Mouse (Mus musculus) lung, embryonic 16.5 days (tissue): ENCODE measurements at regions not wholly inside any gene's neighbourhood (a gene's known extent, or its start where the extent isn't known, plus 50 kb on each side); places are given as distances from the start of the nearest gene placed in this dataset.

Experiments
- ATAC-seq: fragments of 200-750 bp; cut with Nextera tagmentation; 2 replicates; pipeline ENCODE4 v1.8.0; 2017; ENCODE audit warnings: low read depth, mild to moderate bottlenecking, moderate library complexity
- H3K27ac ChIP-seq: fragments of 300-500 bp; sonication (generic); 2 replicates; pipeline ENCODE4 v1.5.1; 2014; ENCODE audit warnings: mild to moderate bottlenecking, control low read depth, low read length
- H3K27me3 ChIP-seq: fragments of 300-500 bp; sonication (generic); 2 replicates; pipeline ENCODE4 v1.6.1; 2014; ENCODE audit warnings: low read depth, low read length, mixed read lengths; ENCODE audit not compliant: control insufficient read depth, insufficient read depth
- H3K36me3 ChIP-seq: fragments of 300-500 bp; sonication (generic); 2 replicates; pipeline ENCODE4 v1.6.1; 2014; ENCODE audit warnings: low read length; ENCODE audit not compliant: control insufficient read depth, insufficient read depth
- H3K4me1 ChIP-seq: fragments of 300-500 bp; sonication (generic); replicated peaks from 2 replicates; pipeline ENCODE4 v1.6.1; 2014; ENCODE audit warnings: low read length, mixed read lengths; ENCODE audit not compliant: control insufficient read depth, insufficient read depth
- H3K4me2 ChIP-seq: fragments of 300-500 bp; sonication (generic); 2 replicates; pipeline ENCODE4 v1.6.1; 2014; ENCODE audit warnings: low read depth, low read length, control low read depth
- H3K4me3 ChIP-seq: fragments of 300-500 bp; sonication (generic); 2 replicates; pipeline ENCODE4 v1.5.1; 2014; ENCODE audit warnings: mild to moderate bottlenecking, low read length, control low read depth
- H3K9ac ChIP-seq: fragments of 300-500 bp; sonication (generic); 2 replicates; pipeline ENCODE4 v1.6.1; 2014; ENCODE audit warnings: low read length, control low read depth
- H3K9me3 ChIP-seq: fragments of 300-500 bp; sonication (generic); 2 replicates; pipeline ENCODE4 v1.6.1; 2016; ENCODE audit warnings: low read length; ENCODE audit not compliant: control insufficient read depth
- WGBS: fragments of 180-500 bp; shearing (Covaris S2); extraction: QIAGEN DNeasy Blood & Tissue Kit; methylation state at CpG from one replicate; pipeline ENCODE4 v1.1.7; 2014; 5-methylcytosine and 5-hydroxymethylcytosine counted together

DNA sequence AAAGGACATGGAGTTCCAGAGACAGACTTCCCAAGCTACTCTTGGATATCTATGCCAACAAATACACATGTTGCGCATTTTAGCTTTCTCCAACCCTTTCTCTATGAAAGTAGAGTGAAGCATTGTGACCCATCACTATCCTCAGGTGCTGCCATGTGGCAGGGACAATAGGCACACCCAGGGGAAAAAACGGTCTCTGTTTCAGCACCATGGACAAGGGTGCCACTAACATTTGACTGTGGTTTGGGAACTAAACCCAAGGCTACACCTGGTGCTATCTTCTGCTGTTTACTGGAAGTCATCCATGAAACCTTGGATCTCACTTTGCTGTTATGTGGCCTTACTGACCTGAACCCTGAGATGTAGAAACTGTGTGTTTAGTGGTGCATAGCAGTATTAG lies 73.5 kb upstream of the Kcna3 start:
- Histone ChIP-seq H3K27ac (no peak overlapping the region), H3K36me3 (no peaks in the 10 kb centered on the region), H3K27me3 (no peaks in the 10 kb centered on the region), H3K4me3 (no peak overlapping the region), H3K4me2 (no peak overlapping the region), H3K9ac (no peak overlapping the region), H3K4me1 (no peaks in the 10 kb centered on the region), H3K9me3 (no peaks in the 10 kb centered on the region)
- 47% methylated on average over 2 of the region's 2 CpGs for WGBS
- no peak for ATAC-seq

DNA sequence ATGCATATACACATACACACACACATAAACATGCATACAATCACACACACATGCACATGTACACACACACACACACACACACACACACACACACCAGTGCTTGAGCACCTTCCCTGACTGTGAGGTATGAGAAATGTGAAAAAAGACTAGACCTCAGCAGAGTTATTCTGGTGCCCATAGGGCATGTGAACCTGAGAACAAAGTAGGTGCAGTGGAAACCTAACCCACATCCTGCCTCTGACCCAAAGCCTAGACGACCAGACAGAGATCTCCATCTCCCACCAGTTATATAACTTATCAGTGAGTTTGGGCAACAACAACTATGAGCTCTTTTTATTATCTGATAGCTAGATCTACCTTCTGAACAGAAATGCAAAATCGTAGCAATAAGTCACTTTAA lies 69.8 kb upstream of the Kcna3 start:
- no peak overlapping the region for H3K27ac ChIP-seq
- no peak overlapping the region for H3K4me3 ChIP-seq
- 52% methylated on average over 2 of the region's 2 CpGs for WGBS
- no peaks in the 10 kb centered on the region for H3K4me1 ChIP-seq
- H3K36me3 ChIP-seq: no peaks in the 10 kb centered on the region
- H3K4me2 ChIP-seq: no peak overlapping the region
- no peak overlapping the region for H3K9ac ChIP-seq
- H3K27me3 ChIP-seq: no peaks in the 10 kb centered on the region
- ATAC-seq: no peak
- H3K9me3 ChIP-seq: no peaks in the 10 kb centered on the region

GRCm38 (mm10) chr3:106967479-106967878 lies 68.5 kb upstream of the Kcna3 start:
- no peaks in the 10 kb centered on the region for H3K36me3 ChIP-seq
- 93% methylated on average over 1 of the region's 1 CpGs for WGBS
- no peaks in the 10 kb centered on the region for H3K27me3 ChIP-seq
- no peak for ATAC-seq
- no peak overlapping the region for H3K4me3 ChIP-seq
- H3K4me2 ChIP-seq: no peak overlapping the region
- no peaks in the 10 kb centered on the region for H3K4me1 ChIP-seq
- no peaks in the 10 kb centered on the region for H3K9me3 ChIP-seq
- no peak overlapping the region for H3K9ac ChIP-seq
- no peak overlapping the region for H3K27ac ChIP-seq

- no peaks in the 10 kb centered on the region for H3K27me3 ChIP-seq
- no peak overlapping the region for H3K4me3 ChIP-seq
- H3K9me3 ChIP-seq: no peaks in the 10 kb centered on the region
- H3K4me1 ChIP-seq: no peaks in the 10 kb centered on the region
- H3K27ac ChIP-seq: no peak overlapping the region
- no peak for ATAC-seq
- H3K9ac ChIP-seq: no peak overlapping the region
- no peak overlapping the region for H3K4me2 ChIP-seq
- H3K36me3 ChIP-seq: no peaks in the 10 kb centered on the region
- WGBS: 62% methylated on average over 6 of the region's 6 CpGs
These were observed 61.7 kb upstream of the Kcna3 start for GRCm38 (mm10) chr3:106974114-106974789.

DNA sequence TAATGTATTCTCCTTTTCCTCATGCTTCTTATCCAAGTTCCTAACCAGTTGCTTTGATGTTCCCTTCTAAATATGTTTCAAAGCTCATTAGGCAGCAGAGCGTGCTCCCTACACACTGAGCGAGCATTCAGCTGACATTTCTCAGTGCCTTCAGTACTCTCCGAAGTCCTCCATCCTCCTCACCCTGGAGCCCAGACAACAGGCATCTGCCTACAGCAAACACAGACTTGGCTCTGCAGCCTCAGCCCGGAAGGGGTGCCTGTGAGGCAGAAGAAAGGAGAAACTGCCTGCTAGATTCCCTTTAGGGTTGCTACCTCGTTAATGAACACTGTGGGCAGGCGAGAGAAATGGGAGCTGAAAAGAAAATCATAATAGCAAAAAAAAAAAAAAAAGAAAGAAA lies 57.2 kb upstream of the Kcna3 start:
- Histone ChIP-seq H3K27me3 (no peaks in the 10 kb centered on the region), H3K9me3 (no peaks in the 10 kb centered on the region), H3K36me3 (no peaks in the 10 kb centered on the region), H3K4me3 (no peak overlapping the region), H3K27ac (no peak overlapping the region), H3K4me2 (no peak overlapping the region), H3K9ac (no peak overlapping the region), H3K4me1 (no peaks in the 10 kb centered on the region)
- WGBS: 64% methylated on average over 6 of the region's 6 CpGs
- ATAC-seq: no peak

- H3K36me3 ChIP-seq: no peaks in the 10 kb centered on the region
- no peak overlapping the region for H3K9ac ChIP-seq
- no peak overlapping the region for H3K4me2 ChIP-seq
- no peaks in the 10 kb centered on the region for H3K4me1 ChIP-seq
- WGBS: 55% methylated on average over 3 of the region's 3 CpGs
- H3K4me3 ChIP-seq: no peak overlapping the region
- no peak for ATAC-seq
- H3K9me3 ChIP-seq: no peaks in the 10 kb centered on the region
- no peaks in the 10 kb centered on the region for H3K27me3 ChIP-seq
- no peak overlapping the region for H3K27ac ChIP-seq
These were observed 55.1 kb upstream of the Kcna3 start for GRCm38 (mm10) chr3:106980914-106981313.

DNA sequence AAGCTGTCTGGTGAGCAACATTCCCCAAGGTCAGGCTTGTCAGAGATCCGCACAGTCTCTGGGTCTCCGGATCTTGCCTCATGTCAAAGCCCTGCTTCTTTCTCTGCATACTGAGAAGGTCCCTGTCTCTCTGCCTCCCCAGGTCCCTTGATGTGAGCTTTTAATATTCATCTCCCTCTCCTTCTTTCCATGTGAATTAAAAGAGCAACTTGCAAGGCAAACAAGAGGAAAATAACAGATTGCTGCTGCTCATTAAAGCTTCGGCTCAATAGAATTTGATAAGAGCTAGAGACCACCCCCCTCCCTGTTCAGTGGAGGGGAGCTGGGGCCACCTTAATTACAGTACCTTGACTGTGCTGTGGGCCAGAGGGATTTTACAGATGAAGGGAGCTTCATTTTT lies 54.6 kb upstream of the Kcna3 start:
- H3K4me2 ChIP-seq: no peak overlapping the region
- ATAC-seq: no peak
- 32% methylated on average over 3 of the region's 3 CpGs for WGBS
- H3K27ac ChIP-seq: no peak overlapping the region
- H3K4me1 ChIP-seq: no peaks in the 10 kb centered on the region
- H3K36me3 ChIP-seq: no peaks in the 10 kb centered on the region
- no peak overlapping the region for H3K4me3 ChIP-seq
- H3K9me3 ChIP-seq: no peaks in the 10 kb centered on the region
- H3K27me3 ChIP-seq: no peaks in the 10 kb centered on the region
- no peak overlapping the region for H3K9ac ChIP-seq

DNA sequence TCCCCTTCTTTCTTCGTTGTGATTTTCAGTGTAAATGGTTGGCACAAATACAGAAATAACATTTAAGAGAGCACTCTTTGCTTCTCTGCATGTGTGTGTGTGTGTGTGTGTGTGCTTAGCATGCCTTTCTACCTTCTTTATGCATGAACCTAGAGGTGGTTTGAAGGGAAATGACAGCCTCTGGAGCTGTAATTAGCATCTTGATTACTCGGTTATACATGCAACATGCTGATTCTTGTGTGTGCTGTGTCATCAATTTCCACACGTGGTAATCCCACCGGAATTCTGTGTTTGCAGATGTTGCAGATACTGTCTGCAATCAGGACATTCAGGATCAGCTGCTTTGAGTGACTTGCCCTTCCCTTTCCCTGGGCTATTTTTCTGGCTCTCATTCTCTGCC lies 51.7 kb upstream of the Kcna3 start:
- Histone ChIP-seq H3K9ac (no peak overlapping the region), H3K4me2 (no peak overlapping the region), H3K27me3 (no peaks in the 10 kb centered on the region), H3K36me3 (no peaks in the 10 kb centered on the region), H3K4me1 (no peaks in the 10 kb centered on the region), H3K9me3 (no peaks in the 10 kb centered on the region), H3K27ac (no peak overlapping the region), H3K4me3 (no peak overlapping the region)
- 66% methylated on average over 4 of the region's 4 CpGs for WGBS
- no peak for ATAC-seq
